Mouse (Mus musculus): Measurements from ENCODE around the gene Mlh3.

GRCm38 (mm10) chr12:85201830-85202147 is 68.6 kb downstream of the Mlh3 start:
- TF ChIP-seq CTCF (IDR thresholded peaks at IDR 0.05; ENCODE audit: low read depth, low read length) (no peak), EP300 (IDR thresholded peaks at IDR 0.05; ENCODE audit: insufficient read depth, low read depth, low read length) (no peak)
